Mouse (Mus musculus): ENCODE results near the gene Rps26.
"Not testable (repeated sequence)": the region's sequence is repeated elsewhere in the genome, so short reads cannot be mapped to it uniquely, and the experiment has no call there.

Gene Rps26

DNA sequence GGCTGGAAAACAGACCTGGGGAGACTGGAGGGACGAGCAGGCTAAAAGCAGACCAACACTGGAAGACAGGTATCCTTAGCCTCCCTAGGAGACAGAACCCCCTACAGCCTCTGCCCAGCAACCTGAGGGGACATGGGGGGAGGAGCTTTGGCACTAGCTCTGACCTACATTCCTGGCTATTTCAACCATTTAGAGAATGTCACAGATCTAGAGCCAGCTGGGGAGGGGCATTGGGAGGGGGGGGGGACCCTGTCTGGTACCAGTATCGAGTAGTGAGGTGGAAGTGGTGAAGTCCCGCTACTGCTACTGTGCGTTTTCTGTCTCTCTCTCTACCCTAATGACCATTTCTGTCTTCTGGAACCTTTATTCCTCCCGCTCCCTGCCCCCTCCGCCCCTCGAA is 15.3 kb upstream of the Rps26 start:
- DNase-seq (ENCODE audit: low spot score in 2 of 2) = no peak

DNA sequence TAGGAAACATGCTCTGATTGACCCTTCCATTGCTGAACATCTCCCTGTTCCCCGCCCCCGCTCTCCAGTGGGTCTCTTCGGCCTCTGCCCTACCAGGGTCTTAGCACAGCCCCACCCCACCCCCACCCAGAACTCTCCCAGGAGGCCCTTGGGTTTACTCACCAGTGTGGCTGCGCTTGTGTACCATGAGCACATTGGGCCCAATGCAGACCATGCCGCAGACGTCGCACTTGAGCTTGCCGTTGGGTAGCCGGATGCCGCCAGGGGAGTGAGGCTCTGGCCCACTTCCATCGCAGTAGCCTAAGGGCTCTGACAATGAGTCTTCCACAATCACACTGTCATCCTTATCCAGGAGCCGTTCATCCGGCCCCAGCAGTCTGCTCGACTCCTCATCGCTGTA is 14.3 kb upstream of the Rps26 start:
- no peak for DNase-seq (ENCODE audit: low spot score in 2 of 2)

DNA sequence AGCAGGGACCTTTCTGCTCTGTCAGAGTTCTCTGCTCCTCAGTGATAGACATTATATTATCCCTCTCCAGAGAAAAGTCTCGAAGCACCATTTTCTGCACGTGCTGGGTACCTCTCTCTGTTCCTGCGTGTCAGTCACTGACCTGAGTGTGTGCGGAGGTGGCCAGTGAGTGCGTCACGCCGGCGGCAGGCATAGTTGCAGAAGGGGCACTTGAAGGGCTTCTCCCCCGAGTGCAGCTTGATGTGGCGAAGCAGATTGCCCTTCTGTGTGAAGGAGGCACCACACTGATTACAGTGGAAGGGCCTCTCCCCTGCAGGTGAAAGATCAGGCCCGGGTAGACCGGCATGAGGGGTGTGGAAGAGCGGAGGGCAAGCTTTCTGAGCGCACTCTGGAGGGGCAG is 13.5 kb upstream of the Rps26 start:
- DNase-seq (ENCODE audit: low spot score in 2 of 2) = no peak

DNA sequence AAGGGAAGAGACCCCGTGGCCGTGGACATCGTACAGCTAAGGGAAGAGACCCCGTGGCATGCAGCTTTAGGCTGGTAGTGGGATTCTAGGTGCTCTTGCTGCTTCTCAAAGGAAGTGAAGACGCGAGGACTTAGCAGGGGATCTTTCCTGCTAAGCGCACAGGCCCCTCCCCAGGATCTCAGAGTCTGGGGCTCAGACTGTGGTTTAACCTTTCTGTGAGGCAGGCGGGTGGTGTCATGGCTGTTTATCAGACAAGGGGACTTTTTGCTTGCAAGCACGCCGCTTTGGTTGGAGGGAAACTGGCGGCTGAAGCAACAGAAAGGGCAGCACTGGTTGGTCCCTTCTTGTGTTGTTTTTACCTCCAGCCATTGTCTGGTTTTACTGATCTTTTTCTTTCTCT is 10.5 kb upstream of the Rps26 start:
- DNase-seq (ENCODE audit: low spot score in 2 of 2) = peak; percentile 72 to 74

DNA sequence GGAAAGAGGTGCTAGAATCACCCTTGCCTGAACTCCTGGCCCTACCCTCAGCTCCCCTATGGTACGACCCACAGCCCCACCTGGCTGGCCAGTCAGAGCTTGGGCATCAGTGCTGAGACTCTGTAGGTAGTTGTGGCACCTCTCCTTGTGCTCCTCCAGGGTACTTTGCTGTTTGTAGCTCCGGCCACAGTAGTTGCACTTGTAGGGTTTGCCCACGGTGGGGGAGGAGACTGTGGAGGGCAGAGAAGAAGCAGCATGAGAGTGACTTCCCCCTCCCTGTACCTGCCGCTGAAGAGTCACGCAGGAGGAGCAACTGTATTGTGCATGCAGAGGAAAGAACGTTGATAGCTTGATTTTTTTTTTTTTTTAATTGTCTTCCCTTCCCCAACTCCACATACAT is 10.0 kb upstream of the Rps26 start:
- peak; percentile 46 to 53 for DNase-seq (ENCODE audit: low spot score in 2 of 2)

DNA sequence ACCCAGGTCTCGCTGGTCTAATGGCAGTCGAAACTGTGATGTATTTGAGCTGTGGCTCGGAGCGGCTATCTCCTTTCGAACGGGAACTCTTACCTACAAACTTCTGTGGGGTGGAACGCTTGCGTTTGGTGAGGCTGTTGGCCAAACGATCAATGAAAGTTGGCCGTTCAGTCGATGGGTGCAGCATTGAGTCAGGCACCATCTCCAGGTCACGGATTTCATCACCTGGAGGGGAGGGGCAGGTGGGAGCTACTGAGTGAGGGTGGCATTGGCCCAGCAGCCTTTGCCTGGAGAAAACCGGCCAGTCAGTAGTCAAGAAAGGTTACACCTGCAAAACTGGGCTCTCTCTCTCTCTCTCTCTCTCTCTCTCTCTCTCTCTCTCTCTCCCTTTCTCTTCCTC is 9.2 kb upstream of the Rps26 start:
- no peak for DNase-seq (ENCODE audit: low spot score in 2 of 2)

DNA sequence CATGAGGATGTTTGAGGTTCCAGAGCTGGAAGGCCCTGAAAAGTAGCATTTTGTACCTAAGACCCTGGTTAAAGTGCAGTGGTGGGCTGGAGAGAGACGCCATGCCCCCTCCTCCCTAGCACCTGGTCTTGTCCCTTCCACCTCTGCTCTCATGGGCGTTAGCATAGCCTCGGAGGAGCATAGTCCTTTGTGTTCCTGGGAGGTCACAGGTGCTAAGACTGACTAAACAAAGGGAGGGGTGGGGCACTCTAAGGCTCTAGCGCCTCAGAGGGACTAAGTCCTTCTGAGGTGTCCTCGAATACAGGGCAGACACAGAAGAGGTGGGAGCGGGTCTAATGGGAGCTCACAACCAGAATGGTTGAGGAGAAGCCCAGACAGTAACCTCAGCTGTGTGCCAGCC is 5.0 kb upstream of the Rps26 start:
- DNase-seq (ENCODE audit: low spot score in 2 of 2) = no peak

DNA sequence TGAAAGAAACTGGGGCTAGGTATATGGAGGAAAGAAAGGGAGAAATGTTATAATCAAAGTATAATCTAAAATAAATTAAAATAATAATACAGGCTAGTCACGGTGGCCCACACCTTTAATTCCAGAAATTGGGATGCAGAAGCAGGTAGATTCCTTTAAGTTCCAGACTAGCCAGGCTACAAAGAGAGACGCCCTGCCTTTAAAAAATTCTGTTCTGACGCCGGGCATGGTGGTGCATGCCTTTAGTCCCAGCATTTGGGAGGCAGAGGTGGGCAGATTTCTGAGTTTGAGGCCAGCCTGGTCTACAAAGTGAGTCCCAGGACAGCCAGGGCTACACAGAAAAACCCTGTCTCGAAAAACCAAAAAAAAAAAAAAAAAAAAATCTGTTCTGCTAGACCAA is 3.8 kb upstream of the Rps26 start:
- not testable (repeated sequence) for DNase-seq (ENCODE audit: low spot score in 2 of 2)

DNA sequence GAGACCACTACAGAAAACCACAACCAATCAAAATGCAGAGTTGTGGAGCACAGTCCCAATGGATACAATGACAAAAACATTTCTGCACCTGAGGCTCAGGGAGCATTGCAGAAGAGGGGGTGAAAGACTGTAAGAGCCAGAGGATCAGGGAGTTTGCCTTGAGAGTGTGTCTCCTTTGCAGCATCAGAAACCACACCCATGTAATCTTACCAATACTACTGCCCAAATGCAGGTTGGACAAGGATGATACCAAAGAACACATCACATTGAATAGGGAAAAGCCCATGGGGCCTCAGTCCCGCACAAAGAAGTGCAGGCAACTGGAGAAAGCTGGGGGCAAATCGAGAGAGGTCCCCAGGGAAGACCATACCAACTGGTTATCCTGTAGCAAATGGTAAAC is 3.2 kb upstream of the Rps26 start:
- no peak for DNase-seq (ENCODE audit: low spot score in 2 of 2)

DNA sequence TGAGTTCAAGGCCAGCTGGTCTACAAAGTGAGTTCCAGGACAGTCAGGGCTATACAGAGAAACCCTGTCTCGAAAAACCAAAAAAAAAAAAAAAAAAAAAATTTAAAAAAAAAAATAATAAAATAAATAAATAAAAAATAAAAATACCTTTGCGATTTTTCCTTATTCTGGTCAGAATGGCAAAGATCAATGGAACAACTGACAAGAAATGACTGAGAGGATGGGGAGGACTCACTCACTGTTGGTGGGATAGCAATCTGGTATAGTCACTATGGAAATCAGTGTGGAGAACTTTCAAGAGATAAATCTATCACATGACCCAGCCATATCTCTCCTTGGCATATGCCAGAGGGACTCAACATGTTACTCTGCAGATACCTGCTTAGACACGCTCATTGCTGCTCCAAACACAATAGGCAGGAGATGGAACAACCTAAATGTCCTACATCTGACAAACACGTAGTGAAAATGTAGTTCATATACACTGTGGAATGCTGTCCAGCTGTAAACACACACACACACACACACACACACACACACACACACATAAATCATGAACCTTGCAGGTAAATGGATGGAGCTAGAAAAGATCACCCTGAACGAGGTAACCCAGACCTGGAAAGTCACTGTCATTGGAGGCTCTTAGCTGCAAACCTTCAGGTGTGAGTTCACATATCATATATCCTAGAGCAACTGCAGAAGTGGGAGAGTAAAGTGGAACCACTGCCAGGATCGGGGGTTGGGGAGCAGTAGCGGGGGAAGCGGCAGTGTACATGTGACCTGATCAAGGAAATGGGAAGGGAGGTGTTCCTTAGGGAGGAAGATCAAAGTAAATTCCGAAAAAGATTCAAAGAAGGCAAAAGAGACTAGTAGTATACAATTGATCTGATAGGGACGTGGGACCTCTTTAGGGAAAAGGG is 1.1 kb upstream of the Rps26 start:
- DNase-seq (ENCODE audit: low spot score in 2 of 2) = no peak

DNA sequence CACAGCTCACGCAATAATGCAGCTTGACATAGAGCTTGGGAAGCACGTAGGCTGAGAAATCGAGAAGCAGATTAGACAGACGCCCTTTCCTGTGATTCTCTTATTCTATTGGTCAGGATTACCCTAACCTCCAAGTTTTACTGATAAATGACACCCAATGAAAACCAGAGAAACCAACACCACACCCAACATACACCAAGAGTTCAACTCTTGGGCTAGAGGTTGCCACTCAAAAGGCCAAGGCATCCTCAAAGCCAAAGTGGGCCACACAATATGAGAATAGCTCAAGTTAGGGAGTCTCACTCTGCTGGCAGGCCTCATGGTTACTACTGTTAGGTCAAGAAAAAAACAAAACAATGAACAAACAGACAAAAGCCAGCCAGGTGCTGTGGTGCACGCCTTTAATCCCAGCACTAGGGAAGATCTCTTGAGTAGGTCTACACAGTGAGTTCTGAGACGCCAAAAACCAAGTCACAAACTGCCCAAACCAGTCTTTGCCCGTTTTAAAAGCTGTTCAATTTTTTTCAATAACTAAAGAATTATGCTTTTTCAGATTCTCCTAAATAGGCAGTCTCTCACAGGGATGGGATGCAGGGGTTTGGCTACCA is 1.2 kb downstream of the Rps26 start:
- no peak for DNase-seq (ENCODE audit: low spot score in 2 of 2)

DNA sequence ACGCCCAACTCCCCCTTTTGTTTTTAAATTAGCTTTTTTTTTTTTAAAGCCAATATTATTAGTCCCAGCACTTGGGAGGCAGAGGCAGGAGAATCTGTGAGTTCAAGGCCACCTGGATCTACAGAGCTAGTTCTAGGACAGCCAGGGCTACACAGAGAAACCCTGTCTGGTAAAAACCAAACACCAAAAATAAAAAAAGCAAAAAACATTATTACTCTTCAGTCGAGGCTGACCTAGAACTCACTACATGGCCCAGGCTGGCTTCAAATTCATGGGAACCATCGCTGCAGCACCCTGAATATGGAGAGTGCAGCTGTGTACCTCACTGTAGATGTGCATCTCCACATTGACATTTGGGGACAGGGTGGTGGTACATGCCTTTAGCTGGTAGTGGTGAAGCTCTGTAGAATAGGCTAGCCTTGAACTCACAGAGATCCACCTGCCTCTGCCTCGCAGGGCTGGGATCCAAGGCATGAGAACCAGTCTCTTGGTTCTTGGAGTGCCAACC is 3.4 kb downstream of the Rps26 start:
- not testable (repeated sequence) for DNase-seq (ENCODE audit: low spot score in 2 of 2)

DNA sequence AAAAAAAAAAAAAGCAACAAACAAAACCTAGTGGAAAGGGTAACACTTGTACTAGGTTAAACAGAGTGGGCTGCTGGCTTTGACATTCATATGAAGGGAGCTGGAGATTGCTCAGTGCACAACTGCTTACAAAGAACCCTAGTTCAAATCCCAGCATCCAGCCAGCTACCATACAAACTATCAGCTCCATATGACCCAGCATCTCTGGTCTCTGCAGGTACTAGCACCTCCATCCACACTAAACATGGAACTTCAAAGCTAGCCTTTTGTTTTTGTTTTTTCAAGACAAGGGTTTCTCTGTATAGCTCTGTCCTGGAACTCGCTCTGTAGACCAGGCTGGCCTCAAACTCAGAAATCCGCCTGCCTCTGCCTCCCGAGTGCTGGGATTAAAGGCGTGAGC is 3.8 kb downstream of the Rps26 start:
- DNase-seq (ENCODE audit: low spot score in 2 of 2) = no peak

DNA sequence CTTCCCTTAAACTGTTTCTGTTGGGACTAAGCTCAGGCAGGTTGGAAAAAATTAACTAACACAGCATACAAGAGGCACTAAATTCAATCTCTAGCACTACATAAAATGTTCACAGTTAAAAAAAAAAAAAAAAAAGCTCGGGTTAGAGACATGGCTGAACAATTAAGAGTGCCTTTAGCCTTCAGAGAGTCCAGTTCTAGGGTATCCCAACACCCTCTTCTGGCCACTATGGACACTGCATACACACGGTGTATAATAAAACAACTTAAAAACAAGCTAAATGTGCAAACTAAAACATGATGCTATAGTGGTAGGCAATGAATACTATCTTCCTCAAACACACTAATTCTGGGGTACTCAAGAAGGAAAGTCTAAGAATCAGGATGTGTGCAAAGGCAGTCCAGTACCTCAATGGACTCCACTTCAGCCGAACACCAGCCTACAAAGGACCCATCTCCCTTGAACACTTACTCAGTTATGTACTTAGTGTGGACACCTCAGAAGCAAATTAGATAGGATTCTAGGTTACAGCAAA is 4.5 kb downstream of the Rps26 start:
- no peak for DNase-seq (ENCODE audit: low spot score in 2 of 2)

DNA sequence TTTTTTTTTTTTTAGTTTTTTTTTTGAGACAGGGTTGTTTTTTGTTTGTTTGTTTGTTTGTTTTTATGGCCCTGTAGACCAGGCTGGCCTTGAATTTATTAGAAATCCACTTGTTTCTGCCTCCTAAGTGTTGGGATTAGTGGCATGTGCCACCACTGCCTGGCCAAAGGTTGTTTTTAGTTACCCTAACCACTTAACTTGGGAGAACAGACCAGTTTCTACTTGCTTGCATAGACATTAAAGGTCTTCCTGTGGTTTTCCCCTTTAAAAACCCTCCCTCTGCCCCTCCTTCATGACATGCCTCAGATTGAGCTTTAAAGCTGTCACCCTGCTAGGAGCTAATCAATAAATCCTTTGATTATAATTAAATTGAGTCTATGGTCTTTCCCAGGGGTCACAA is 6.3 kb downstream of the Rps26 start:
- DNase-seq (ENCODE audit: low spot score in 2 of 2) = no peak

DNA sequence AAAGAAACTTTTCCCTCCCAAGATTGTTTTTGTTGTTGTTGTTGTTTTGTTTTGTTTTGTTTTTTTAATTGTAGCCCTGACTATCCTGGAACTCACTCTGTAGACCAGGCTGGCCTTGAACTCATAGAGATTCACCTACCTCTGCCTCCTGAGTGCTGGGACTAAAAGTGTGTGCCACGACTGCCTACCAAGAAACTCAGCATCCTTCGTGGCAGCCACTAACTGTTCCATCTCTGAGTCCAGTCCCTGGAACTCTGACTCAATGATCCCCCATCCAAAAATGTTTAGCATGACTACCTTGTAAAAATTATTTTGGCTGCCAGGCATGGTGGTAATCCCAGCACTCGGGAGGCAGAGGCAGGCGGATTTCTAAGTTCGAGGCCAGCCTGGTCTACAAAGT is 7.4 kb downstream of the Rps26 start:
- not testable (repeated sequence) for DNase-seq (ENCODE audit: low spot score in 2 of 2)

DNA sequence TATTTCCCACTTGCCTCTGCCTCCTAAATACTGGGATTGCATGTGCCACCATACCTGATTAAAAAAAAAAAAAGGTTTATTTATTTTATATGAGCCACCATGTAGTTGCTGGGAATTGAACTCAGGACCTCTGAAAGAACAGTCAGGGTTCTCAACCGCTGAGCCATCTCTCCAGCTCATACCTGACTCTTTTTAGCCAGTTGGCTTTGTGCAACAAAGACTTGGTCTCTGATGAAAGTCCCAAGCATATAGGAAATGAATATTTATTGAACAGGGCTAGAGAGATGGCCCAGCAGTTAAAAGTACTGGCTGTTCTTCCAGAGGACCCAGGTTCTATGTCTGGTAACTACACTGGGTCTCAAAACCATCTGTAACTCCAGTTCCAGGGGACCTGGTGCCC is 8.0 kb downstream of the Rps26 start:
- DNase-seq (ENCODE audit: low spot score in 2 of 2) = no peak

DNA sequence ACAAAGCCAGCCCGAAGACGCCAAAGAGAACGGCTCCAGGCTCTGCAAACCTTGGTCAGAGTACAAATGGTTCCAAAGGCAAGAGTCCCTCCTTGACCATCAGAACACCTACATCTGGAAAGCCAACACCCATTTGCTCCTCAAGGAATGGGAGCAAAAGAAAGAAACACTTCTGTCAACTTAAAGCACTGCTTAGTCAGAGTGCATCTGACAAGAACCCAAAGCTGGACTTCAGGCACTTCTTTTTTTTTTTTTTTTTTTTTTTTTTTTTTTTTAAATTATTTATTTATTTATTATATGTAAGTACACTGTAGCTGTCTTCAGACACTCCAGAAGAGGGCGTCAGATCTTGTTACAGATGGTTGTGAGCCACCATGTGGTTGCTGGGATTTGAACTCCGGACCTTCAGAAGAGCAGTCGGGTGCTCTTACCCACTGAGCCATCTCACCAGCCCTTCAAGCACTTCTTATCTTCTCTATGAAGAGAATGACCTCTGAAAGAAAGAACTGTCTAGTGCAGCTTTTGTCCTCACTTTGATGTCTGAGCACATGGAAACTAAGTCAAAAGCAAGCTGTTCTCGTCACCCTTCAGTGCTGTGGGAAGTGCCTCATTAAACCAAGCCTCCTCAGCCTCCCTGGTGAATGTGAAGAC is 10.6 kb downstream of the Rps26 start:
- DNase-seq (ENCODE audit: low spot score in 2 of 2) = not testable (repeated sequence)

DNA sequence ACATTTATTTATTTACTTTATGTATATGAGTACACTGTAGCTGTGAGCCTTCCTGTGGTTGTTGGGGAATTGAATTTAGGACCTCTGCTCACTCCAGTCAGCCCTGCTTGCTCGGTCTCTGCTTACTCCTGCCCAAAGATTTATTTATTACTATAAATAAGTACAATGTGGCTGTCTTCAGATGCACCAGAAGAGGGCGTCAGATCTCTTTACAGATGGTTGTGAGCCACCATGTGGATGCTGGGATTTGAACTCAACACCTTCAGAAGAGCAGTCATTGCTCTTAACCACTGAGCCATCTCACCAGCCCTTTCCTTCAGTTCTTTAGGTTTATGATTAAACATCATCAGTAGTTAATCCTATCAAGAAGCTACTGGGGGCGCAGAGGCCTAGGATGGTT is 11.6 kb downstream of the Rps26 start:
- DNase-seq (ENCODE audit: low spot score in 2 of 2) = no peak

DNA sequence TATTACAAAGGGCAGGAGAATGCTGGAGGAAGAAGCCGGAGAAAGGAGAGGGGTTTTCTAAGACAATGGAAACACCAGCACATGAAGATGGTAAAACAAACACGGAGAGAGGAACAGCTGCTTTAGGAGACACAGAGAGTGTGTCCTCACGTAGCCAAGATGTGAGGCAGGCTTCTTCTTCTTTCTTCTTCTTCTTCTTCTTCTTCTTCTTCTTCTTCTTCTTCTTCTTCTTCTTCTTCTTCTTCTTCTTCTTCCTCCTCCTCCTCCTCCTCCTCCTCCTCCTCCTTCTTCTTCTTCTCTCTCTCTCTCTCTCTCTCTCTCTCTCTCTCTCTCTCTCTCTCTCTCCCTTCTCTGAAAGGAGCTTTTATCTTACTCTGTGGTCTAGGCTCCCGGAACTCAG is 12.7 kb downstream of the Rps26 start:
- DNase-seq (ENCODE audit: low spot score in 2 of 2) = not testable (repeated sequence)

DNA sequence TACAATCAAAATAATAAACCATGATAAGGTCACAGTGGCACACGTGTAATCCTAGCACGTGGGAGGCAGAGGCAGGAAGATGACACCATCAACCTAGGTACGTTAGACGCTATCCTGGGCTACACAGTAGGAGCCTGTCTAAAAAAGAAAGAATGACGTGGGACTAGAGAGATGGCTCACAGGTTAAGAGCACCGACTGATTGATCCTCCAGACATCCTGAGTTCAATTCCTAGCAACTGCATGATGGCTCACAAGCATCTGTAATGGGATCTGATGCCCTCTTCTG is 13.4 kb downstream of the Rps26 start:
- DNase-seq (ENCODE audit: low spot score in 2 of 2) = no peak

DNA sequence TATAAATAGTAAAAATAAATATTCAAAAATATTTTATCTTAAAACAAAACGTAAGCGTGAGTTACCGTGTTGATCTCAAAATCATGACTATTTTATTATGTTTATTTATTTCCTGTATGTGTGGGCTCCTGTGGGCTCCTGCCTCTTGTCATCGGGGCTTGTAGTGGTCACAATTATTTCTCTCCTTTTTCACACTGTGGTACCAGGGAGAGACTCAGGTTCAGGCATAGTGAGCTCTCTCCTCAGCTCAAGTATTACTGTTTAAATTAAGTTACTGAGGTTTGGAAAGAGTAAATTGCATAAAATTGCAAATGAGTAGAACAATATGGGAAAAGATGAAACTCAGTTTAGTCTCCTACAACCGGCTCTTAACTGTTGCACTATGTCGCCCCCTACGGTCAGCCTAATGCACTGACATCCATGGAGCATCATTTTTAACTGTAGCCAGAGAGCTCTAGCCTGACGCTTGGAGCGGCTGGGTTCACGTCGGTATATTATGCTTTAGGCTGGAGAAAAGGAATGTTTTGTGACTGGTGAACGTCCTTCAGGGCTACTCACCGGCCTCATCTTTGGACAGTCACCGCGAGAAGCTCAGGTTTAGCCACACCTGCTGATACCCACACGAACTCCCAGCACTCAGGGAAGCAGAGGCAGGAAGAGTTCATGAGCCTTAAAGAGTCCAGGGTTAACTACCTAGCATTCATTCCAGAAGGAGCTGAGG is 14.0 kb downstream of the Rps26 start:
- DNase-seq (ENCODE audit: low spot score in 2 of 2) = peak; percentile 53 to 84
